Mouse (Mus musculus) left cerebral cortex, adult 11 months (tissue): Measurements from ENCODE around the gene Ist1.

Experiments
- DNase-seq: peaks from one replicate; pipeline ENCODE4 v3.0.0; 2022; ENCODE audit warnings: low spot score

Gene Ist1

GRCm38 (mm10) chr8:109682120-109682519 lies 10.9 kb downstream of the Ist1 start:
- no peak for DNase-seq

GRCm38 (mm10) chr8:109681535-109681934 lies 11.5 kb downstream of the Ist1 start:
- no peak for DNase-seq

DNA sequence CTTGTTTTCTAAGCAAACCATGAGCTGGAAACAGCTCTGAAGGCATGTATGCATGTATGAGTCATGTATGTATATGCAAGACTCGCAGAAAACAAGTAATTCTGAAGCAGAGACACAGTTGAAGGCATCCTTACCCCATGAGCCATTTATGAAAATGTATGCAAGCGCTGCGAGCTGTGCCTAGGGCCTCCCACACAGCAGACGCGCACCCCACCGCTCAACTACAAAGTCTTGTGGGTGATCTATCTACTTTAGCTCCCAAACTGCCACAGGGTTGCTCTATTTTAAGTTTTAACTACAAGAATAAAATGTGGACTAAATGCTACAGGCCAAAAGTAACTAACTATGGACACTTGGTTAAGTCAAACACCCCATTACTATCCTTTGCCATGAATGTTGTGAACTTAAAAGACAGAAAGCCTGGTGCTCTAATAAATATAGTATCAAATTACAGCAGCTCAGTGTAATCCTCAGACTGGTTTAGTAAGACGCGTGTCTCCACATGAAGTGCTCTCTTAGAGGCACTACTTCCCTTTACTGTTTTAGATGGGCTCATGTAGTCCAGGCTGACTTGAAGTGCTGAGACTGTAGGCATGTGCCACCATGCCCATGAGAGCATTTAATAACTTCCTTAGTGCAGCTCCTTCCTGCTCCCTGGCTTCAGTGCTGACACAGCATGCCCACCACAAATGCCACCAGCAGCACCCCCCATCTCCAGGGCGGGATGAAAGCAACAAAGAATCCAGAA lies 17.0 kb downstream of the Ist1 start:
- DNase-seq: peak; percentile 37

- DNase-seq: no peak
Measured at GRCm38 (mm10) chr8:109673596-109673995, 19.5 kb downstream of the Ist1 start.

GRCm38 (mm10) chr8:109672656-109673055 lies 20.4 kb downstream of the Ist1 start:
- DNase-seq: no peak

- no peak for DNase-seq
Measured at GRCm38 (mm10) chr8:109666616-109667015, 26.4 kb downstream of the Ist1 start.

GRCm38 (mm10) chr8:109662328-109662727 lies 30.7 kb downstream of the Ist1 start:
- no peak for DNase-seq

DNA sequence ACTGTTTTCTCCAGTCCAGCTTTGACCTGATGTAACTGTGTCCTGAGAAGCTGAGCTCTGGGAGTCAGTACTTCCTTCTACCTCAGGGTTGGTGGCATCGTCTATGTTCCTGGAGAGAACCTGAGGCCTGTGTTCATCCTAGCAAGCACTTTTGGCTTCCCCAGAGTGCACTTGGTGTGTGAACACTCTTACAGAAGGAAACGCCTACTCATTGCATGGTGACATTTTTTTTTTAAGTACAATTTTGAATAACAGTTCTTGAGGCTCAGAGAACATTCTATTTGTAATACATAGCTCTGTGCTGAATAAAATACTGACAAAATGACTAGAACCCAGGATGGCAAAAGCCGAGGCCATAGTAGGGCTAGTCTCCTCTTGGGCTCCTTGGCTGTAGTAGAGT lies 36.2 kb downstream of the Ist1 start:
- DNase-seq: peak; percentile 37

DNA sequence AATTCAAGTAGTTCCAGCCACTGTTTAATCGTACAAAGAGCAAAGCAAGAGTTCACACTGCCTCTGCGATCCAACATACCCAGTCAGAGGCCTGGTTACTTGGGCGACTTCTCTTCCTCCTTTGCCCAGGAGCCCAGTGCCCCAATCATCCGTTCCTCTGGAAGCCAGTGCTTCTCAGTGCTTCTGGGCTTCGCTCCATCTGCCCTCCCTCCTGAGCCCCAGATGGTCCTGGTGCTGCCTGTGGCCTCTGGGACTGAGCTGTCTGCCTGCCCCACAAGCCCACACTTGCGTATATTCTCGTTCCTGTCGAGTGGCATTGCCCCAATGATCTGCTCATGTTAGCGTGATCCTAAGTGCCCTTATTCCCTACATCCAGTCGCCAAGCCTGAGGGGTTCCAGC lies 42.3 kb downstream of the Ist1 start:
- no peak for DNase-seq

DNA sequence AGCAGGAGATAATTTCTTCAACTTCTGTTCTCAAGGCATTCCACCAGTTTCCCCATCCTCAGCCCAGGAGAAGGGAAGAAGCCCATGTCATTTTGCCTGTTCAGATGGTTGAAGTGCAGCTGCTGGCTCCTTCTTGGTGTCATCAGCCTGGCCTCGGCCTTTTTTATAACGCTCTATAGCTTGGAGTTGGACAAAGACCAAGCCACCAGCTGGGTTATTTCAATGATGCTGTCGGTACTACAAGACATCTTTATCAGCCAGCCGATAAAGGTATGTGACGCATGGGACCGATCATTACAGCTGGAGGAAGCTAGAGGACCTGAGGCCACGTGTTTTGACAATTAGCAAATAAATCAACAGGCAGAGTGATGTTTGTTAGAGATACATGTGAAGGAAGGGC lies 44.6 kb downstream of the Ist1 start:
- DNase-seq: no peak

- no peak for DNase-seq
Measured at GRCm38 (mm10) chr8:109647331-109647730, 45.7 kb downstream of the Ist1 start.

- no peak for DNase-seq
Measured at GRCm38 (mm10) chr8:109641236-109641635, 51.8 kb downstream of the Ist1 start.

DNA sequence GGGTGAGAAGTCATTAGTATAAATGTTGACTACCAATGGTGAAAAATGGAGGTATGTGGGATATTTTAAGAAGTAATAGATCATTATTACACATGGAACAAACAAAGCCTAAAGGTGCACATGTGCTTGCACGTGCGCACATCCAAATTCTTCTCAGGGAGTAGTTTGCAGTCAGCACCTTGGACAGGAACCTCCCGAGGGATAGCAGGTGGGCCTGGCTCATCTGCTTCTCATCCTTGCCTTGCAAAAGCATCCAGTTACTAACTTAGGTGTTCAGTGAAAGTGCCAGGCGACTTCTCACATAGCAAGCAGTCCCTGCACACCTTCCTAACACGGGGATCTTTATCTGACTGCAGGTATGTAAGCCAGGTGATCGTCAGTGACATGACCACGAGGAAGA lies 52.6 kb downstream of the Ist1 start:
- DNase-seq: no peak

- no peak for DNase-seq
Measured at GRCm38 (mm10) chr8:109638851-109639250, 54.2 kb downstream of the Ist1 start.

GRCm38 (mm10) chr8:109635146-109635545 lies 57.9 kb downstream of the Ist1 start:
- DNase-seq: no peak

DNA sequence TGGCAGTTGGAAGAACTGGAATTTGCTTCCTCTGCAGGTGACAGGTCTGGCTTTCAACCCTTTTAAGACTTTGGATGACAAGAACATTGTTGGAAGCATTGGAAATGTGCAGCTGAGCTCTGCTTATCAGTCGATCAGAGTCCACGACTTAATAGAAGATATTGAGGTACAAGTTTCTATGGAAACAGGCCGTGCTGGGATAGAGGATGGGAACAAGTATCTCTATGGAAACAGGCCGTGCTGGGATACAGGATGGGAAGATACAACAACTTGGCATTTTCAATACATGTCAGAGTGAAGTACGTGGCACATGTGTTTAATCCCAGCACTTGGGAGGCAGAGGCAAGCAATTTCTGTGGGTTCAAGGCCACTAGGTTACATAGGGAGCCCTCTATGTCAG lies 60.6 kb downstream of the Ist1 start:
- DNase-seq: no peak

DNA sequence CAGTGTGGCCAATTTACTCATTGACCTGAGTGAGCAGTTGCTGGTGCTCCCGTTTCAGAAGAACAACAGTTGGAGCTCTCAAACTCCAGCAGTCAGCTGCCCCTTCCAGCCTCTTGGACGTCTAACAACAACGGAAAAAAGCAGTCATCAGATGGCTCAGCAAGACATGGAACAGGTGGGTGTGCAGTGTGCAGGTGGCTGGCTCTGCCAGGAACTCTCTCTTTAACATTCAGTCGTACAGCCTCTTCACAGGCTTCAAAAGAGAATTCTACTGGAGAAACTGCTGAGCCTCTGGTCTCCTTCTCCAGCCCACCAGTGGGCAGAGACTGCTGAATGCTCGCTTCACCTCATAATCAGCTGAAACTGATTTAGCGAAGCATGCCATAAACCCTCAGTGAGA lies 64.4 kb downstream of the Ist1 start:
- DNase-seq: no peak
